In the genomic region with DNA sequence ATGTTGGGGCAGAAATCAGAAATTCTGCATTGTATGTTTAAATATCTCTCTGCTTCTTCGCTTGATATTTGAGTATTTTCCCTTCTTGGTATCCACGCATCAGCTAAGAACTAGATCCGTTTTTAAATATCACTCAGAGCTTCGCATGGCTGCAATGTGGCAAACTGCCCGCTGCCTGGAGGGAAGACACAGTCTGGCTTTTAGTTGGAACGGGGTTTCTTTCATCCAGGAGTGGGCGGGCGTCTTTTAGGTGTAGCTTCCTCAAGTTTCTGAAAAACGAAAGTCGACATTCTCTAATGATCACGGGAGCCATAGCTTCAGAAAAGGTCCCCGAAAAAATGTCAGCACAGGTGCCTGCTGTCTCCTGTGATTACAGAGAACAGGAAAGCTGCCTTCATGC, we compare ENCODE assay signal across 13 mouse cellular contexts. TPM values are rescaled to one million over a fixed set of nuclear protein-coding genes. Genes with fewer than 3 reads are reported as not detected.
DNase-seq lines count a peak whose midpoint lies in the region; TF ChIP-seq lines count a peak whose summit lies in the region.
"Had no signal": no experiment of that assay in that cellular context is flagged by ENCODE, and none has a peak within 500 bp of the region (broad histone marks: within the 10 kb centered on the region; RNA-seq: fewer than 3 reads in every experiment).

No protein-coding gene starts in this region.

- no peaks in the 10 kb centered on the region for H3K9me3 ChIP-seq in heart, embryonic 10.5 days
- H3K9me3 ChIP-seq: limb, embryonic 12.5 days had no signal

- H3K27ac ChIP-seq in heart, adult 2 months = peak overlapping the region; percentile 89
- no peak overlapping the region for H3K27ac ChIP-seq in heart, embryonic 10.5 days
- H3K27ac ChIP-seq: limb, embryonic 12.5 days; macrophage had no signal

- no peaks in the 10 kb centered on the region for H3K27me3 ChIP-seq in heart, adult 2 months (ENCODE audit: control insufficient read depth, insufficient read depth, low read length)
- no peaks in the 10 kb centered on the region for H3K27me3 ChIP-seq in heart, embryonic 10.5 days (ENCODE audit: insufficient read depth, poor library complexity, severe bottlenecking)
- H3K27me3 ChIP-seq: limb, embryonic 12.5 days had no signal

- DNase-seq in heart, adult 2 months = peak; percentile 20 to 41
- no peak for DNase-seq in heart, embryonic 10.5 days (ENCODE audit: low spot score)
- DNase-seq in cerebellum, postnatal 36 days = peak; percentile 17 to 26
- peak; percentile 30 to 40 for DNase-seq in gastrocnemius, postnatal 36 days
- DNase-seq in right cerebral cortex, adult 18-20 months = peak; percentile 45
- DNase-seq in spleen, postnatal 10 days (ENCODE audit: low spot score in 2 of 2) = no peak
- no peak for DNase-seq in thymus, postnatal 10 days (ENCODE audit: low spot score in 2 of 2)
- no peak for DNase-seq in adrenal gland, adult 18-20 months (ENCODE audit: low spot score in 2 of 2)
- DNase-seq: thymus, postnatal 36 days had no signal

- no peak for TF ChIP-seq CTCF in heart, adult 2 months (IDR thresholded peaks at IDR 0.05)

- H3K4me3 ChIP-seq in heart, adult 2 months = peak overlapping the region; percentile 53
- H3K4me3 ChIP-seq in heart, embryonic 10.5 days = no peak overlapping the region
- H3K4me3 ChIP-seq: limb, embryonic 12.5 days had no signal

- H3K36me3 ChIP-seq in heart, adult 2 months (ENCODE audit: control insufficient read depth, insufficient read depth, low read length) = no peaks in the 10 kb centered on the region; the same call in none of the 2 replicates
- H3K36me3 ChIP-seq in heart, embryonic 10.5 days = no peaks in the 10 kb centered on the region
- H3K36me3 ChIP-seq: limb, embryonic 12.5 days had no signal

- H3K9ac ChIP-seq in heart, adult 2 months (ENCODE audit: low read depth, low read length) = peak overlapping the region; percentile 50
- H3K9ac ChIP-seq: limb, embryonic 12.5 days had no signal

- WGBS in heart, adult 2 months = 52% methylated on average over 12 of the region's 12 CpGs
- 74% methylated on average over 12 of the region's 12 CpGs for WGBS in heart, embryonic 10.5 days

- TF ChIP-seq EP300 in heart, adult 2 months (IDR thresholded peaks at IDR 0.05; ENCODE audit: insufficient read depth, low read depth, low read length) = no peak

- H3K79me2 ChIP-seq in heart, adult 2 months (replicated peaks; ENCODE audit: control insufficient read depth, insufficient read depth, low read length) = no peaks in the 10 kb centered on the region

- no peak for TF ChIP-seq POLR2A in heart, adult 2 months (IDR thresholded peaks at IDR 0.05; ENCODE audit: insufficient read depth, low read depth, low read length)

- H3K4me1 ChIP-seq in heart, adult 2 months (ENCODE audit: control insufficient read depth, insufficient read depth, low read length) = no peaks in the 10 kb centered on the region; the same call in 1 of the 2 replicates
- H3K4me1 ChIP-seq in heart, embryonic 10.5 days = no peaks in the 10 kb centered on the region
- H3K4me1 ChIP-seq: limb, embryonic 12.5 days had no signal

- intact Hi-C loops in heart, adult 2 months (cut with DNase I) = loop anchor here (5.0 kb wide), 1 partner anchor 60 kb away; no protein-coding TSS in a partner anchor
- intact Hi-C loops in gastrocnemius, postnatal 36 days (cut with DNase I) = no loop called here

RNA-seq across cellular contexts. Expression of gene Xirp2, which starts 1.4 kb away (rescaled TPM):
- total RNA-seq in heart, adult 2 months (2021) = 100 to 1,000 TPM; 268 to 321 TPM
- 13.6 and 38.6 TPM in 2 replicates for polyA plus RNA-seq in heart, adult 2 months (2012; rRNA removed)
- 0.01 and 0.02 TPM in 2 replicates for polyA plus RNA-seq in heart, embryonic 10.5 days (2016; fragmentation: Nextera tagmentation; extraction: Ambion mirVana)
- 100 to 1,000 TPM; 919 to 955 TPM for total RNA-seq in gastrocnemius, postnatal 36 days (2021)
- under 1 TPM in 1 of 2 experiments, not detected in 1; 0.83 TPM for total RNA-seq in adrenal gland, adult 18-20 months (2021)
- polyA plus RNA-seq: brain, embryonic 14.5 days; limb, embryonic 12.5 days; macrophage had no signal

RNA-seq across cellular contexts. Expression of gene Gm26727, which starts 14.2 kb away (rescaled TPM):
- not detected for total RNA-seq in heart, adult 2 months (2021)
- polyA plus RNA-seq in heart, adult 2 months (2012; rRNA removed) = not detected in 2 replicates
- not detected in 2 replicates for polyA plus RNA-seq in heart, embryonic 10.5 days (2016; fragmentation: Nextera tagmentation; extraction: Ambion mirVana)
- not detected for total RNA-seq in gastrocnemius, postnatal 36 days (2021)
- not detected for total RNA-seq in adrenal gland, adult 18-20 months (2021)
- total RNA-seq: neutrophil, adult 5-6 weeks had no signal
- polyA plus RNA-seq: brain, embryonic 14.5 days; limb, embryonic 12.5 days; macrophage had no signal

RNA-seq across cellular contexts. Expression of gene Gm21830, which starts 33.7 kb away (rescaled TPM):
- not detected for total RNA-seq in heart, adult 2 months (2021)
- not detected in 2 replicates for polyA plus RNA-seq in heart, adult 2 months (2012; rRNA removed)
- not detected in 2 replicates for polyA plus RNA-seq in heart, embryonic 10.5 days (2016; fragmentation: Nextera tagmentation; extraction: Ambion mirVana)
- not detected for total RNA-seq in gastrocnemius, postnatal 36 days (2021)
- total RNA-seq in adrenal gland, adult 18-20 months (2021) = not detected
- total RNA-seq: neutrophil, adult 5-6 weeks had no signal
- polyA plus RNA-seq: brain, embryonic 14.5 days; limb, embryonic 12.5 days; macrophage had no signal

Comparison
In these comparisons a context has a peak if more than half of its experiments do, and no peak if none do; other contexts are left out.
1. DNase-seq: peak in heart, adult 2 months (2 of 2), cerebellum, postnatal 36 days (2 of 2), gastrocnemius, postnatal 36 days (2 of 2) and right cerebral cortex, adult 18-20 months (single experiment); none in heart, embryonic 10.5 days (single experiment), spleen, postnatal 10 days (0 of 2), thymus, postnatal 10 days (0 of 2) and adrenal gland, adult 18-20 months (0 of 2).
2. RNA of gene Xirp2, which starts 1.4 kb away (total RNA-seq): 919 to 955 TPM in gastrocnemius, postnatal 36 days and 268 to 321 TPM in heart, adult 2 months; 0.83 TPM in adrenal gland, adult 18-20 months; every median in the first group is over 100 times any median in the second.